Mouse (Mus musculus) brown adipose tissue, adult 24 weeks (tissue): ENCODE results near the gene Ptprh. TPM values are rescaled to one million over a fixed set of nuclear protein-coding genes. Genes with fewer than 3 reads are reported as not detected.

ENCODE experiments used
- H3K27ac ChIP-seq: fragments of 200-500 bp; replicated peaks from 2 replicates; pipeline ENCODE4 v1.5.1; 2012; ENCODE audit warnings: low read depth, mild to moderate bottlenecking, low read length
- H3K4me1 ChIP-seq: fragments of 200-500 bp; 2 replicates; pipeline ENCODE4 v1.6.1; 2012; ENCODE audit warnings: low read length, mixed read lengths; ENCODE audit not compliant: control insufficient read depth, insufficient read depth, insufficient read length
- H3K4me3 ChIP-seq: fragments of 200-500 bp; 2 replicates; pipeline ENCODE4 v1.5.1; 2012; ENCODE audit warnings: low read depth, mild to moderate bottlenecking, low read length, moderate library complexity; ENCODE audit not compliant: insufficient read depth
- polyA plus RNA-seq: library from polyadenylated mRNA; stranded (reverse); fragments of >200 nt; gene quantifications from 2 replicates; pipeline ENCODE4 v1.2.4, GENCODE M21; 2012; ENCODE audit not compliant: missing spikeins, insufficient read depth, insufficient read length

Gene Ptprh
- polyA plus RNA-seq, 1 experiment = not detected

- no peaks in the 10 kb centered on the region for H3K4me1 ChIP-seq
- no peak overlapping the region for H3K4me3 ChIP-seq
- no peak overlapping the region for H3K27ac ChIP-seq
These were observed 81.5 kb downstream of the Ptprh start for GRCm38 (mm10) chr7:4522292-4522691.

- Histone ChIP-seq H3K4me1 (no peaks in the 10 kb centered on the region), H3K4me3 (no peak overlapping the region), H3K27ac (no peak overlapping the region)
These were observed 82.4 kb downstream of the Ptprh start for GRCm38 (mm10) chr7:4521231-4522003.

DNA sequence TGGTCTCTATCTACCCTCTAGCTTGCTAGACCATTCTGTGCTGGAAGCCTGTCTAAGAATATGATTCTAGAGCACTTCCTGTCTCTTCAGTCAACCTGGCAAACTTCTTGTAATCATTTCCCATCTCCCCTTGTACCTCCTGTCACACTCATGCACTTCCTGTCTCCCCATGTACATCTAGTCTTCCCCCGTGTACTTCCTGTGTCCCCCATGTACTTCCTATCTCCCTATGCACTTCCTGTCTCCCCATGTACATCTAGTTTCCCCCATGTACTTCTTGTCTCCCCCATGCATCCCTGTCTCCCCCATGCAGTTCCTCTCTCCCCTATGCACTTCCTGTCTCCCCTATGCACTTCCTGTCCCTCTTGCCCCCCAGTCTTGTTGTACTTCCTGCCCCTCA, 85.4 kb downstream of the Ptprh start:
- H3K4me1 ChIP-seq = no peaks in the 10 kb centered on the region
- no peak overlapping the region for H3K27ac ChIP-seq
- H3K4me3 ChIP-seq = no peak overlapping the region

DNA sequence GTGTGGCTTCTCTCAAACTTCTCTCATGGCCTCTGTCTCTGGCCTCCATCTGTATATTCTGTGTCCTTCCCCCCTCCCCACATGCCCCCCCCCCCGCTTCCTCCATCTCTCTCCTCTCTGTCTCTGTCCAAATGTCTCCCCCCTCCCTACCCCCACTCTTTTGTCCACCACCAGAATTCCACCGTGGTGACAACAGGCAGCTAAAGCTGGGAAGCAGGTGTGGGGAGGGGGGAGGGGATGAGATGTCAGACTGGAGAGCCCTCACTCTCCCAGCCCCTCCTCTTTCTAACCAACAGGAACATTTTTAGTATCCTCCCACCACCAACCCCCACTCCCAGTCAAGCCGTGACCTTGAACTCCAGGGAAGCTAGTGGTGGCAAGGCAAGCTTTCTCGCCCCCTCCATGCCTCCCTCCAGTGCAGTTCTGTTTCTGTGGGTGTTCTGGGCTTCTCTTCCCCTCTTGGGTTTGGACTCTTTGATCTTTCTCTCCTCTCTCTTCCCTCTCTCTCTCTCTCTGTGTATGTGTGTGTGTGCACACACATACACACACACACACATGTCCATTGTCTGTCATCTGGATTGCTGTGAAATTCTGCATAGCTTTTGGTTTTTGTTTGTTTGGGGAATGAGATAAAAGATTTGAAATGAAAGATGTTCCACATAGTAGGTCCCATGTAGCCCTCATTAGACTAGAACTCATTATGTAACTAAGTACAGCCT, 87.3 kb downstream of the Ptprh start, which contains the start of gene Tnnt1:
Tnnt1 (minus strand) TSS at position 51 of the 719 bp plus-strand sequence.
- Histone ChIP-seq H3K4me1 (no peaks in the 10 kb centered on the region), H3K4me3 (no peak within 1 kb of the TSS), H3K27ac (no peak within 1 kb of the TSS)

- Histone ChIP-seq H3K4me1 (no peaks in the 10 kb centered on the region), H3K4me3 (no peak overlapping the region), H3K27ac (no peak overlapping the region)
These were observed 88.0 kb downstream of the Ptprh start for GRCm38 (mm10) chr7:4515853-4516252.

DNA sequence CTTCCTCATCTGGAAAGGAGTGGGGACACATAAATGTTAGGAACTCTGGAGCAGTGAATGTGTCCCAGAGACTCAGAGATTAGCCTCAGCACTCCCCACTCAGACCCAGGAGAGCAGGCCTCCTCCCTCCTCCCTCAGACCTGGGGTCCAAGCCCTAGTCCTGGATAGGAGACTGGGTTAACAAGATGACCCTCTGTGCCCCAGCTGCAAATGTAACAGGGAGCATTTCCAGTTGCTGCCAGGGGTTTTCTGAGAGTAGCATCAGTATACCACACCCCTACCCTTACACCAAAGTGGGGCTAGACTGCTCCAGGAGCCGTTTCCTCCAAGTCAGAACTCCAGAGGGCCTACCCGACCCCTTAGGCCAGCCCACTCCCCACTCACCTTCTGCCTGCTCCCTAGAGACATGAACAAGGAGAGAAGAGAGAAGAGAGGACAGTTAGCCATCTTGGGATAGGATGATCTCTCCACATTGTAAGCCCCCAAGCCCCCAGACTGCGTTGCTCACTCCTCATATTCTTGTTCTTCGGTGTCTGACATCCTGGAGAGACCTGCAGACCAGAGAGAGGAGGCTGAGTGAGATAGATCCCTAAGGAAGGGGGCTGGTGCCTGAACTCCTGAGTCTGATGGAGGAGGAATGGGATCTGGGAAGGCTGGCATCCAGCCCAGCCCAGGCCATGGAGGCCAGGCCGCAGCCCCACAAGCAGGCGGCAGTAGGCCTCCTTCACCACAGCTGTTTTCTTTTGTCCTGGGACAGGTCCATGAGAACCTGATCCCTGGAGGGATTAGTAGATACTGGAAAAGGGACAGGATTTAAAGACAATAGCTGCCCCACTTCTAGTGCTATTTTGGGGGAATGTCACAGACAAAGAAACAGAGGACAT, 89.8 kb downstream of the Ptprh start:
- no peak overlapping the region for H3K27ac ChIP-seq
- H3K4me3 ChIP-seq = no peak overlapping the region
- no peaks in the 10 kb centered on the region for H3K4me1 ChIP-seq

GRCm38 (mm10) chr7:4513236-4513635, 90.6 kb downstream of the Ptprh start:
- no peaks in the 10 kb centered on the region for H3K4me1 ChIP-seq
- H3K27ac ChIP-seq = no peak overlapping the region
- no peak overlapping the region for H3K4me3 ChIP-seq

DNA sequence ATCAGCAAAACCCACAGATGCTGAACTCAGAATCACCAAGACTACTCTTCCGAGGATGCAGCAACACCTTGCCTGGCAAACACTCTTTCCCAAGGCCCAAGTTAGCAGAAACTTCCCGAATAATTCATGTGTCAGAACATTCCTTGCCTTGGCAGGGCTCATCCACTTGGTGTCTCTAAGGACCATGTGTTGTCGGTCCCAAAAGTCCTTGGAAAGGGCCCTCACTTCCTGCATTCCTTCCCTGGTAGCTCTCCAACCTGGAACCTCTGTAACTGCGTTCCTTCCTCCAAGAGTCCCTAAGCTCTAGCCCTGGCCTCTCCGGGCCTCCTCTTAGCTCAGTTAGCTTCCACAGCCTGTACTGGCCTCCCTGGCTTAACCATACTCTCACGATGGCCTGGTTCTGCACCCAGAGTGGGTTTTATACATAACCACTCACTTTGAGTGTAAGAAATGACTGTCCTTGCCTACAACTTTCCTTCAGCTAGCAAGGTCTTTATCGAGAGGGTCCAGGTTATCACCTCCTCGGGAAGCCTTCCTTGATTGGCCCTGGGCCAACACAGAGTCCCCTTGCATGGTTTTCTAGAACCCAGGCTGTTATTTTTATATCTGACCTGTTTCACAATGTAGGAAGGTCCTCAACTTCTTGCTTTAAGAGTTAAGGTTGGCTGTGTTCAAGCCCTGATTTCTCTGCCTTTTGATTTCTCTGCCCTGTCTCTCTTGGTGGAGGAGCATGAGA, 92.2 kb downstream of the Ptprh start:
- Histone ChIP-seq H3K27ac (no peak overlapping the region), H3K4me1 (no peaks in the 10 kb centered on the region), H3K4me3 (no peak overlapping the region)

GRCm38 (mm10) chr7:4509863-4510608, 93.8 kb downstream of the Ptprh start:
- Histone ChIP-seq H3K4me1 (peaks cover under 1% of the 10 kb centered on the region; the same call in 1 of the 2 replicates), H3K27ac (no peak overlapping the region), H3K4me3 (no peak overlapping the region; the same call in 1 of the 2 replicates)

DNA sequence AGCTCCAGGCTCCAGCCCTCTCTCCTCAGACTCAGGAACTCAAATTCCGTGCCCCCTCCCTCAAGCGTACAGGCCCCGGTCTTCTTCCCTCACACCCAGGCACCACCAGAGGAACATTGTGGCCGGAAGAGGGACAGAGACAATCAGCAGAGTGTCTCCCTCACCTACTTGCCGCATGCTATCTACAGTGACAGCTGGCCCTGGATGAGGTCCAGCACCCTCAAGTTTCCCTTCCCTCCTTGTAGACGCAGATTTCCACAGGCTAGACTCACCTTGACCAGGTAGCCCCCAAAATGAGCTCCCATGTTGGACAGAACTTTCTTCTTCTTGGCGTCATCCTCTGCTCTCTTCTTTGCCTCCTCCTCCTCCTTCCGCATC, 95.1 kb downstream of the Ptprh start:
- no peak overlapping the region for H3K27ac ChIP-seq
- H3K4me1 ChIP-seq = peaks cover 8% of the 10 kb centered on the region
- H3K4me3 ChIP-seq = no peak overlapping the region

GRCm38 (mm10) chr7:4508062-4508738, 95.6 kb downstream of the Ptprh start:
- H3K27ac ChIP-seq = no peak overlapping the region
- H3K4me1 ChIP-seq = peaks cover 8% of the 10 kb centered on the region
- no peak overlapping the region for H3K4me3 ChIP-seq

- no peak overlapping the region for H3K4me3 ChIP-seq
- peaks cover 8% of the 10 kb centered on the region for H3K4me1 ChIP-seq
- H3K27ac ChIP-seq = no peak overlapping the region
These were observed 96.6 kb downstream of the Ptprh start for GRCm38 (mm10) chr7:4507220-4507619.

DNA sequence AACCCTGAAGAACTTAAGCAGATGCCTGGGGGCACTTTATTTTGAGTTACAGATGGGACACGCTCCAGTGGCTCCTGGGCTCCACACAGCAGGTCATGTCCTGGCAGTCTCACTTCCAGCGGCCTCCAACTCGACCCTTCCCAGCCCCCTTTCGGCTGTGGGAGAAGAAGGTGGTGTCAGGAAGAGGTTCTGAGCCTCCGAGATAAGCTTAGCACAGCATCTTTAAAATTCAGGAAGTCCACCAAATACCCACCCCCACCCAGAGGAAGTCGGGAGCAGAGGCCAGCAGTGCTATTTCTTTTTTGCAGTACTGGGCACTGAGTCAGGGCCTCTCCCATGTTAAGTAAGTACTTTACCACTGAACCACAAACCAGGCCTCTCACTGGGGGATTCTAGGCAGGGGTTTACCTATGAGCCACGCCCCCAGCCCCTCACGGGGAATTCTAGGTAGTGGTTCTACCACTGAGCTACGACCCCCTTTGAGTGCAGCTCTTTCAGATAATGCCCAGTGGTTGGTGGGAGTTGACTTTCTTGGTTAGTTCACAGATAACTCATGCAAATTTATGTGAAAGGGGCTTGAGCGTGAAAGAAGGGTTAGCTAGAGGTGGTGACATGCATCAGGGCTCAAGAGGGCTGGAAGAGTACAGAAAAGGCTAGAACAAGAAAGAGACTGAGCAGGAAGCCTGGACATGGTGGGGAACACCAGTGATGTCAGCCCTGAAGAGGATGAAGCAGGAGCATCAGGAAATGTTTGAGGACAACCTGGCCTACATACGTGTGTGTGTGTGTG, 99.0 kb downstream of the Ptprh start:
- peaks cover 10% of the 10 kb centered on the region for H3K4me1 ChIP-seq
- H3K27ac ChIP-seq = peak overlapping the region; percentile 75
- no peak overlapping the region for H3K4me3 ChIP-seq
